Comparison of ENCODE assay signal across 28 mouse cellular contexts in genomic region chr13:95388226-95388625, GRCm38 (mm10). TPM values are rescaled to one million over a fixed set of nuclear protein-coding genes. Genes with fewer than 3 reads are reported as not detected.
DNase-seq lines count a peak whose midpoint lies in the region; ATAC-seq and TF ChIP-seq lines count a peak whose summit lies in the region.
"Had no signal": no experiment of that assay in that cellular context is flagged by ENCODE, and none has a peak within 500 bp of the region (broad histone marks: within the 10 kb centered on the region; RNA-seq: fewer than 3 reads in every experiment).

No protein-coding gene starts in this region.

- no peak overlapping the region for H3K9ac ChIP-seq in liver, postnatal 0 days (replicated peaks)
- no peak overlapping the region for H3K9ac ChIP-seq in liver, embryonic 11.5 days (ENCODE audit: low read depth, low read length)
- H3K9ac ChIP-seq in kidney, embryonic 15.5 days: no peak overlapping the region
- H3K9ac ChIP-seq: embryonic facial prominence, embryonic 12.5 days; embryonic facial prominence, embryonic 15.5 days; forebrain, postnatal 0 days; heart, embryonic 13.5 days; hindbrain, embryonic 12.5 days; hindbrain, embryonic 15.5 days had no signal

- no peaks in the 10 kb centered on the region for H3K4me1 ChIP-seq in liver, postnatal 0 days (ENCODE audit: insufficient read depth)
- no peaks in the 10 kb centered on the region for H3K4me1 ChIP-seq in liver, embryonic 11.5 days (replicated peaks; ENCODE audit: control insufficient read depth, insufficient read depth, low read length)
- H3K4me1 ChIP-seq in kidney, embryonic 15.5 days: peaks cover 3% of the 10 kb centered on the region; the same call in 1 of the 2 replicates
- H3K4me1 ChIP-seq: embryonic facial prominence, embryonic 12.5 days; embryonic facial prominence, embryonic 15.5 days; heart, embryonic 10.5 days; hindbrain, embryonic 12.5 days had no signal

- intact Hi-C loops in heart, postnatal 14 days (cut with DNase I): no loop called here

- no peak for ATAC-seq in liver, postnatal 0 days
- no peak for ATAC-seq in liver, embryonic 11.5 days (replicated peaks; ENCODE audit: low FRiP score)
- ATAC-seq in kidney, embryonic 15.5 days (replicated peaks; ENCODE audit: low FRiP score): no peak
- ATAC-seq: forebrain, embryonic 14.5 days; forebrain, postnatal 0 days had no signal

- peak; percentile 60 for DNase-seq in heart, adult 11 months
- DNase-seq in heart, postnatal 14 days: no peak
- DNase-seq in liver, postnatal 0 days: no peak
- no peak for DNase-seq in liver, embryonic 11.5 days (ENCODE audit: low spot score)
- DNase-seq in ZHBTc4 (ENCODE audit: low read depth, low spot score): peak; percentile 60
- no peak for DNase-seq in ovary, postnatal 14 days (ENCODE audit: low spot score)
- DNase-seq: adrenal gland, adult 2 months; adrenal gland, postnatal 14 days; cerebellum, adult 11 months; cerebellum, adult 2 months; cerebellum, adult 9-11 months; cerebellum, postnatal 25 days; forebrain, postnatal 0 days; gastrocnemius, postnatal 25 days; heart, adult 2 months had no signal

- H3K36me3 ChIP-seq in liver, postnatal 0 days (replicated peaks; ENCODE audit: insufficient read depth, low read length): no peaks in the 10 kb centered on the region
- no peaks in the 10 kb centered on the region for H3K36me3 ChIP-seq in liver, embryonic 11.5 days (ENCODE audit: control insufficient read depth, insufficient read depth, low read length)
- no peaks in the 10 kb centered on the region for H3K36me3 ChIP-seq in kidney, embryonic 15.5 days
- H3K36me3 ChIP-seq: embryonic facial prominence, embryonic 12.5 days; embryonic facial prominence, embryonic 15.5 days; heart, embryonic 10.5 days; heart, embryonic 13.5 days; hindbrain, embryonic 12.5 days; hindbrain, embryonic 15.5 days had no signal

- H3K27me3 ChIP-seq in liver, postnatal 0 days (ENCODE audit: insufficient read depth, low read length): no peaks in the 10 kb centered on the region
- H3K27me3 ChIP-seq in liver, embryonic 11.5 days (replicated peaks; ENCODE audit: control insufficient read depth, insufficient read depth, low read length): no peaks in the 10 kb centered on the region; the same call in 1 of the 2 replicates
- no peaks in the 10 kb centered on the region for H3K27me3 ChIP-seq in kidney, embryonic 15.5 days
- H3K27me3 ChIP-seq: embryonic facial prominence, embryonic 12.5 days; embryonic facial prominence, embryonic 15.5 days; heart, embryonic 13.5 days; hindbrain, embryonic 12.5 days; hindbrain, embryonic 15.5 days had no signal

- TF ChIP-seq CTCF in liver, postnatal 0 days (IDR thresholded peaks at IDR 0.05; ENCODE audit: low read depth): 0 out of 2 replicates have a peak, but pooled peaks have one; percentile 18

- no peak overlapping the region for H3K4me3 ChIP-seq in liver, postnatal 0 days (ENCODE audit: low read depth, low read length)
- no peak overlapping the region for H3K4me3 ChIP-seq in liver, embryonic 11.5 days (ENCODE audit: low read depth, low read length)
- H3K4me3 ChIP-seq in kidney, embryonic 15.5 days (replicated peaks): no peak overlapping the region
- H3K4me3 ChIP-seq: embryonic facial prominence, embryonic 12.5 days; embryonic facial prominence, embryonic 15.5 days; heart, adult 2 months; heart, embryonic 10.5 days; heart, embryonic 13.5 days; hindbrain, embryonic 12.5 days; hindbrain, embryonic 15.5 days had no signal

- H3K27ac ChIP-seq in liver, postnatal 0 days (ENCODE audit: low read depth): no peak overlapping the region
- H3K27ac ChIP-seq in liver, embryonic 11.5 days (ENCODE audit: low read depth, low read length): no peak overlapping the region
- H3K27ac ChIP-seq in kidney, embryonic 15.5 days: no peak overlapping the region
- H3K27ac ChIP-seq: embryonic facial prominence, embryonic 12.5 days; embryonic facial prominence, embryonic 15.5 days; heart, adult 2 months; heart, embryonic 10.5 days; heart, embryonic 13.5 days; hindbrain, embryonic 12.5 days; hindbrain, embryonic 15.5 days had no signal

- no peak overlapping the region for H3K4me2 ChIP-seq in liver, postnatal 0 days (ENCODE audit: low read depth, low read length)
- H3K4me2 ChIP-seq in liver, embryonic 11.5 days: no peak overlapping the region
- no peak overlapping the region for H3K4me2 ChIP-seq in kidney, embryonic 15.5 days
- H3K4me2 ChIP-seq: embryonic facial prominence, embryonic 12.5 days; embryonic facial prominence, embryonic 15.5 days; heart, embryonic 13.5 days; hindbrain, embryonic 12.5 days; hindbrain, embryonic 15.5 days had no signal

- H3K9me3 ChIP-seq in liver, postnatal 0 days (ENCODE audit: low read length): no peaks in the 10 kb centered on the region
- H3K9me3 ChIP-seq in liver, embryonic 11.5 days (ENCODE audit: control insufficient read depth, low read length): no peaks in the 10 kb centered on the region
- H3K9me3 ChIP-seq in kidney, embryonic 15.5 days (replicated peaks): no peaks in the 10 kb centered on the region
- H3K9me3 ChIP-seq: embryonic facial prominence, embryonic 12.5 days; embryonic facial prominence, embryonic 15.5 days; heart, embryonic 10.5 days; heart, embryonic 13.5 days; hindbrain, embryonic 12.5 days; hindbrain, embryonic 15.5 days had no signal

- TF ChIP-seq EP300 in liver, postnatal 0 days (IDR thresholded peaks at IDR 0.05; ENCODE audit: low read depth): no peak

- 75% methylated on average over 5 of the region's 5 CpGs for WGBS in liver, postnatal 0 days (ENCODE audit: insufficient replicate concordance)
- 76% methylated on average over 5 of the region's 5 CpGs for WGBS in liver, embryonic 11.5 days
- WGBS in kidney, embryonic 15.5 days: 83% methylated on average over 5 of the region's 5 CpGs

RNA-seq across cellular contexts. Expression of gene Aggf1, which starts 13.1 kb away (rescaled TPM):
- total RNA-seq in heart, postnatal 14 days (2021): 10 to 100 TPM; 21.8 to 22.1 TPM
- polyA plus RNA-seq in liver, postnatal 0 days (2015; fragmentation: Nextera tagmentation; extraction: Ambion mirVana): 11.7 TPM in 2 replicates
- polyA plus RNA-seq in liver, embryonic 11.5 days (2014; fragmentation: Nextera tagmentation; extraction: Ambion mirVana): 42.1 and 43.4 TPM in 2 replicates
- polyA plus RNA-seq in kidney, embryonic 15.5 days (2015; fragmentation: Nextera tagmentation; extraction: Ambion mirVana): 35.9 and 37.4 TPM in 2 replicates

RNA-seq across cellular contexts. Expression of gene Crhbp, which starts 56.5 kb away (rescaled TPM):
- total RNA-seq in heart, postnatal 14 days (2021): not detected
- 0.11 and 0.18 TPM in 2 replicates for polyA plus RNA-seq in liver, postnatal 0 days (2015; fragmentation: Nextera tagmentation; extraction: Ambion mirVana)
- polyA plus RNA-seq in liver, embryonic 11.5 days (2014; fragmentation: Nextera tagmentation; extraction: Ambion mirVana): 0.51 TPM in 1 of 2 replicates, not detected in the other
- 0.34 TPM in 1 of 2 replicates, not detected in the other for polyA plus RNA-seq in kidney, embryonic 15.5 days (2015; fragmentation: Nextera tagmentation; extraction: Ambion mirVana)
- total RNA-seq: adrenal gland, postnatal 14 days; adrenal gland, postnatal 4 days; common myeloid progenitor, adult 5-6 weeks; gastrocnemius, adult 8-10 months; gastrocnemius, postnatal 25 days; heart, adult 2 months; heart, postnatal 25 days; hematopoietic stem cell, adult 5-6 weeks had no signal
- polyA plus RNA-seq: adrenal gland, adult 2 months; heart, adult 2 months had no signal

Comparison
In these comparisons a context has a peak if more than half of its experiments do, and no peak if none do; other contexts are left out.
1. DNase-seq: peak in heart, adult 11 months (single experiment) and ZHBTc4 (single experiment); none in heart, postnatal 14 days (0 of 2), liver, postnatal 0 days (single experiment), liver, embryonic 11.5 days (single experiment) and ovary, postnatal 14 days (single experiment).